Mouse (Mus musculus): Measurements from ENCODE around the gene Blvrb. TPM values are rescaled to one million over a fixed set of nuclear protein-coding genes. Genes with fewer than 3 reads are reported as not detected.
A peak's percentile ranks its signal among the peaks of the same experiment; 100 is the strongest.

Gene Blvrb
- total and polyA plus RNA-seq, 2 experiments from 2014 or later: 19.7 to 23.4 TPM

- H3K4me2 ChIP-seq (ENCODE audit: low read depth, low read length): peak within 1 kb of the TSS; percentile 63
- WGBS: under 1% methylated on average over 36 of the region's 36 CpGs
- H3K4me1 ChIP-seq (ENCODE audit: insufficient read depth, low read length): no peaks in the 10 kb centered on the region
- peak within 1 kb of the TSS; percentile 85 for H3K27ac ChIP-seq
- ATAC-seq (peak; percentile 95), DNase-seq (ENCODE audit: low spot score) (peak; percentile 98)
- TF ChIP-seq CTCF (IDR thresholded peaks at IDR 0.05; ENCODE audit: low read depth): 0 out of 2 replicates have a peak, but pooled peaks have one; percentile 9
- H3K9me3 ChIP-seq (ENCODE audit: low read length): no peaks in the 10 kb centered on the region
- peak within 1 kb of the TSS; percentile 59 for H3K9ac ChIP-seq (replicated peaks; ENCODE audit: low read length)
- H3K4me3 ChIP-seq (ENCODE audit: low read length): peak within 1 kb of the TSS; percentile 49
- no peaks in the 10 kb centered on the region for H3K27me3 ChIP-seq (ENCODE audit: insufficient read depth, low read length)
- H3K36me3 ChIP-seq (ENCODE audit: insufficient read depth, low read length): peaks cover 7% of the 10 kb centered on the region; the same call in 1 of the 2 replicates
Observed at GRCm38 (mm10) chr7:27473156-27473834, 25.5 kb downstream of the Blvrb start, which contains the start of gene Sertad3. Gene Sertad3, plus strand, starts transcription at chr7:27473768.

- WGBS: under 1% methylated on average over 34 of the region's 34 CpGs
- Histone ChIP-seq H3K27ac (peak overlapping the region; percentile 85), H3K36me3 (ENCODE audit: insufficient read depth, low read length) (peaks cover 7% of the 10 kb centered on the region; the same call in 1 of the 2 replicates), H3K4me3 (ENCODE audit: low read length) (peak overlapping the region; percentile 49), H3K9me3 (ENCODE audit: low read length) (no peaks in the 10 kb centered on the region), H3K27me3 (ENCODE audit: insufficient read depth, low read length) (no peaks in the 10 kb centered on the region), H3K9ac (replicated peaks; ENCODE audit: low read length) (peak overlapping the region; percentile 59), H3K4me2 (ENCODE audit: low read depth, low read length) (peak overlapping the region; percentile 63), H3K4me1 (ENCODE audit: insufficient read depth, low read length) (no peaks in the 10 kb centered on the region)
- TF ChIP-seq CTCF (IDR thresholded peaks at IDR 0.05; ENCODE audit: low read depth): no peak
- ATAC-seq (no peak), DNase-seq (ENCODE audit: low spot score) (no peak)
Observed at GRCm38 (mm10) chr7:27473835-27474489, 26.2 kb downstream of the Blvrb start.

- Histone ChIP-seq H3K27ac (peak overlapping the region; percentile 85; the same call in 1 of the 2 replicates), H3K4me1 (ENCODE audit: insufficient read depth, low read length) (no peaks in the 10 kb centered on the region), H3K9ac (replicated peaks; ENCODE audit: low read length) (peak overlapping the region; percentile 59; the same call in 1 of the 2 replicates), H3K9me3 (ENCODE audit: low read length) (no peaks in the 10 kb centered on the region), H3K36me3 (ENCODE audit: insufficient read depth, low read length) (peaks cover 7% of the 10 kb centered on the region; the same call in 1 of the 2 replicates), H3K4me2 (ENCODE audit: low read depth, low read length) (peak overlapping the region; percentile 63), H3K4me3 (ENCODE audit: low read length) (peak overlapping the region; percentile 49), H3K27me3 (ENCODE audit: insufficient read depth, low read length) (no peaks in the 10 kb centered on the region)
- DNase-seq (ENCODE audit: low spot score): peak; percentile 99
- TF ChIP-seq CTCF (IDR thresholded peaks at IDR 0.05; ENCODE audit: low read depth): peak; percentile 73
- ATAC-seq: peak; percentile 92
- WGBS: under 1% methylated on average over 23 of the region's 23 CpGs
Observed at GRCm38 (mm10) chr7:27474490-27474954, 26.7 kb downstream of the Blvrb start.

GRCm38 (mm10) chr7:27475596-27475995 lies 27.8 kb downstream of the Blvrb start:
- Histone ChIP-seq H3K27me3 (ENCODE audit: insufficient read depth, low read length) (no peaks in the 10 kb centered on the region), H3K9ac (replicated peaks; ENCODE audit: low read length) (no peak overlapping the region), H3K4me2 (ENCODE audit: low read depth, low read length) (no peak overlapping the region), H3K36me3 (ENCODE audit: insufficient read depth, low read length) (peaks cover 7% of the 10 kb centered on the region; the same call in 1 of the 2 replicates), H3K4me3 (ENCODE audit: low read length) (no peak overlapping the region), H3K9me3 (ENCODE audit: low read length) (no peaks in the 10 kb centered on the region), H3K4me1 (ENCODE audit: insufficient read depth, low read length) (no peaks in the 10 kb centered on the region), H3K27ac (no peak overlapping the region)
- DNase-seq (ENCODE audit: low spot score) (no peak), ATAC-seq (no peak)
- WGBS: 96% methylated on average over 2 of the region's 2 CpGs
- TF ChIP-seq CTCF (IDR thresholded peaks at IDR 0.05; ENCODE audit: low read depth): no peak

- Histone ChIP-seq H3K9me3 (ENCODE audit: low read length) (no peaks in the 10 kb centered on the region), H3K4me1 (ENCODE audit: insufficient read depth, low read length) (no peaks in the 10 kb centered on the region), H3K9ac (replicated peaks; ENCODE audit: low read length) (no peak overlapping the region), H3K36me3 (ENCODE audit: insufficient read depth, low read length) (peaks cover 7% of the 10 kb centered on the region; the same call in 1 of the 2 replicates), H3K4me3 (ENCODE audit: low read length) (no peak overlapping the region), H3K27ac (no peak overlapping the region), H3K27me3 (ENCODE audit: insufficient read depth, low read length) (no peaks in the 10 kb centered on the region), H3K4me2 (ENCODE audit: low read depth, low read length) (no peak overlapping the region)
- WGBS: 96% methylated on average over 14 of the region's 14 CpGs
- ATAC-seq: no peak
- TF ChIP-seq CTCF (IDR thresholded peaks at IDR 0.05; ENCODE audit: low read depth): no peak
- DNase-seq (ENCODE audit: low spot score): no peak
Observed at GRCm38 (mm10) chr7:27476098-27476635, 28.4 kb downstream of the Blvrb start.

GRCm38 (mm10) chr7:27478561-27478960 lies 30.8 kb downstream of the Blvrb start:
- no peak for ATAC-seq
- H3K27me3 ChIP-seq (ENCODE audit: insufficient read depth, low read length): no peaks in the 10 kb centered on the region
- H3K9ac ChIP-seq (replicated peaks; ENCODE audit: low read length): no peak overlapping the region
- no peak overlapping the region for H3K4me3 ChIP-seq (ENCODE audit: low read length)
- H3K36me3 ChIP-seq (ENCODE audit: insufficient read depth, low read length): peaks cover 7% of the 10 kb centered on the region; the same call in 1 of the 2 replicates
- no peak overlapping the region for H3K27ac ChIP-seq
- no peak for TF ChIP-seq CTCF (IDR thresholded peaks at IDR 0.05; ENCODE audit: low read depth)
- H3K9me3 ChIP-seq (ENCODE audit: low read length): no peaks in the 10 kb centered on the region
- 86% methylated on average over 7 of the region's 7 CpGs for WGBS
- no peak overlapping the region for H3K4me2 ChIP-seq (ENCODE audit: low read depth, low read length)
- DNase-seq (ENCODE audit: low spot score): no peak
- H3K4me1 ChIP-seq (ENCODE audit: insufficient read depth, low read length): no peaks in the 10 kb centered on the region; the same call in 1 of the 2 replicates

All from hindbrain, postnatal 0 days (tissue).